Mouse (Mus musculus): ENCODE measurements around the gene Patj.

Patj gene

GRCm38 (mm10) chr4:98581456-98581855, 185.9 kb downstream of the Patj start:
- no peaks in the 10 kb centered on the region for H3K27me3 ChIP-seq (ENCODE audit: insufficient read depth, low read length)
- H3K4me1 ChIP-seq (replicated peaks; ENCODE audit: low read depth, low read length), result no peaks in the 10 kb centered on the region
- no peak overlapping the region for H3K4me3 ChIP-seq (replicated peaks; ENCODE audit: low read length)
- H3K36me3 ChIP-seq (ENCODE audit: insufficient read depth, low read length), result no peaks in the 10 kb centered on the region
- no peaks in the 10 kb centered on the region for H3K9me3 ChIP-seq (ENCODE audit: low read length)
- no peak for TF ChIP-seq POU5F1 (IDR thresholded peaks at IDR 0.05; ENCODE audit: borderline replicate concordance, low read length)
- TF ChIP-seq NANOG (IDR thresholded peaks at IDR 0.05; ENCODE audit: borderline replicate concordance, low read length), result no peak
- no peak for TF ChIP-seq CTCF (conservative IDR thresholded peaks at IDR 0.05; ENCODE audit: low read length)

GRCm38 (mm10) chr4:98584023-98584422, 188.4 kb downstream of the Patj start:
- Histone ChIP-seq H3K9me3 (ENCODE audit: low read length) (no peaks in the 10 kb centered on the region), H3K4me3 (replicated peaks; ENCODE audit: low read length) (no peak overlapping the region), H3K4me1 (replicated peaks; ENCODE audit: low read depth, low read length) (no peaks in the 10 kb centered on the region), H3K36me3 (ENCODE audit: insufficient read depth, low read length) (no peaks in the 10 kb centered on the region), H3K27me3 (ENCODE audit: insufficient read depth, low read length) (no peaks in the 10 kb centered on the region)
- TF ChIP-seq CTCF (conservative IDR thresholded peaks at IDR 0.05; ENCODE audit: low read length), result no peak
- TF ChIP-seq NANOG (IDR thresholded peaks at IDR 0.05; ENCODE audit: borderline replicate concordance, low read length), result no peak
- TF ChIP-seq POU5F1 (IDR thresholded peaks at IDR 0.05; ENCODE audit: borderline replicate concordance, low read length), result no peak

DNA sequence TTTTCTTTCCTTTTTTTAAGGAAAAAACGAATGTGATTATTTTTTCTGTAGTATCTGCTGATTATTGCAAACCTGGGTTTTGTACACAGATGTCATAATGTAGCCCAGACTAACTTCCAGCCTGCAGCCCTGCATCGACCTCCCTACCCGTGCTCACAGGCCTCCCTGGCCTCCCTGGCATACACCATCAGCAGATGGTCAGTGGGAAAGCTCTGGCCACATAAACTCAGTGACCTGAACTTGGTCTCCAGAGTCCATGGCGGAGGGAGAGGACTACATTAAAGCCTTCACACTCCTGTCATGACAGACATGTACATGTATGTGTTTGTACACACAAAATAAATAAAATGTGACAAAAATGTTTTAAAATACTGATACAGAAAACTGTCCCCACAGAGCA, 190.7 kb downstream of the Patj start:
- no peaks in the 10 kb centered on the region for H3K36me3 ChIP-seq (ENCODE audit: insufficient read depth, low read length)
- no peaks in the 10 kb centered on the region for H3K9me3 ChIP-seq (ENCODE audit: low read length)
- no peaks in the 10 kb centered on the region for H3K27me3 ChIP-seq (ENCODE audit: insufficient read depth, low read length)
- H3K4me3 ChIP-seq (replicated peaks; ENCODE audit: low read length), result no peak overlapping the region
- TF ChIP-seq NANOG (IDR thresholded peaks at IDR 0.05; ENCODE audit: borderline replicate concordance, low read length) (no peak), POU5F1 (IDR thresholded peaks at IDR 0.05; ENCODE audit: borderline replicate concordance, low read length) (no peak), CTCF (conservative IDR thresholded peaks at IDR 0.05; ENCODE audit: low read length) (no peak)
- H3K4me1 ChIP-seq (replicated peaks; ENCODE audit: low read depth, low read length), result no peaks in the 10 kb centered on the region

DNA sequence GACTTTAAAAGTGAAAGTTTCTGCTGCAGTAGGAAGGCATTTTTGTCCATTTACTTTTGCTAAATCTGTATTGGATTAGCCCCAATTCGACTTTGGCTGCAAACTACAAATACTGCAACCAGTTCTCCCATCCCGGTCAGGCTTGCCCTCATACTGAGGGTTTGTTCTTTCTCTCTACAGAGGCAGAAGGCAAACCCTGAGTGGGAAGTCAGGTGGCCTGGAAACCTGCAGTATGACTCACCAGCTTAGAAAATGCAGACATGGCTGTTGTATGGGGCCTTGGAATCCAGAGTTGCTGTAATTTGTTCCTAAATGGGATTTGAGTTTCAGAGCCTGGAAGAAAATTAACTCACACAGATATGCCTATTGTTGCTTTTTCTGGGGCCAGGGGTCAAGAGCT, 192.1 kb downstream of the Patj start:
- no peaks in the 10 kb centered on the region for H3K27me3 ChIP-seq (ENCODE audit: insufficient read depth, low read length)

GRCm38 (mm10) chr4:98593961-98594360, 198.4 kb downstream of the Patj start:
- Histone ChIP-seq H3K4me3 (replicated peaks; ENCODE audit: low read length) (no peak overlapping the region), H3K9me3 (ENCODE audit: low read length) (no peaks in the 10 kb centered on the region), H3K27me3 (ENCODE audit: insufficient read depth, low read length) (no peaks in the 10 kb centered on the region), H3K36me3 (ENCODE audit: insufficient read depth, low read length) (no peaks in the 10 kb centered on the region), H3K4me1 (replicated peaks; ENCODE audit: low read depth, low read length) (no peaks in the 10 kb centered on the region)
- TF ChIP-seq CTCF (conservative IDR thresholded peaks at IDR 0.05; ENCODE audit: low read length) (no peak), NANOG (IDR thresholded peaks at IDR 0.05; ENCODE audit: borderline replicate concordance, low read length) (no peak)

More for the DNA sequence above, 192.1 kb downstream of the Patj start:
- no peak for TF ChIP-seq CTCF (conservative IDR thresholded peaks at IDR 0.05; ENCODE audit: low read length)
- no peak for TF ChIP-seq NANOG (IDR thresholded peaks at IDR 0.05; ENCODE audit: borderline replicate concordance, low read length)
- no peak for TF ChIP-seq POU5F1 (IDR thresholded peaks at IDR 0.05; ENCODE audit: borderline replicate concordance, low read length)
- Histone ChIP-seq H3K36me3 (ENCODE audit: insufficient read depth, low read length) (no peaks in the 10 kb centered on the region), H3K4me1 (replicated peaks; ENCODE audit: low read depth, low read length) (no peaks in the 10 kb centered on the region), H3K9me3 (ENCODE audit: low read length) (no peaks in the 10 kb centered on the region), H3K4me3 (replicated peaks; ENCODE audit: low read length) (no peak overlapping the region)

GRCm38 (mm10) chr4:98598546-98598971, 203.0 kb downstream of the Patj start:
- Histone ChIP-seq H3K36me3 (ENCODE audit: insufficient read depth, low read length) (no peaks in the 10 kb centered on the region), H3K4me3 (replicated peaks; ENCODE audit: low read length) (no peak overlapping the region), H3K4me1 (replicated peaks; ENCODE audit: low read depth, low read length) (no peaks in the 10 kb centered on the region), H3K27me3 (ENCODE audit: insufficient read depth, low read length) (no peaks in the 10 kb centered on the region), H3K9me3 (ENCODE audit: low read length) (no peaks in the 10 kb centered on the region)
- TF ChIP-seq CTCF (conservative IDR thresholded peaks at IDR 0.05; ENCODE audit: low read length) (no peak), NANOG (IDR thresholded peaks at IDR 0.05; ENCODE audit: borderline replicate concordance, low read length) (no peak), POU5F1 (IDR thresholded peaks at IDR 0.05; ENCODE audit: borderline replicate concordance, low read length) (no peak)

DNA sequence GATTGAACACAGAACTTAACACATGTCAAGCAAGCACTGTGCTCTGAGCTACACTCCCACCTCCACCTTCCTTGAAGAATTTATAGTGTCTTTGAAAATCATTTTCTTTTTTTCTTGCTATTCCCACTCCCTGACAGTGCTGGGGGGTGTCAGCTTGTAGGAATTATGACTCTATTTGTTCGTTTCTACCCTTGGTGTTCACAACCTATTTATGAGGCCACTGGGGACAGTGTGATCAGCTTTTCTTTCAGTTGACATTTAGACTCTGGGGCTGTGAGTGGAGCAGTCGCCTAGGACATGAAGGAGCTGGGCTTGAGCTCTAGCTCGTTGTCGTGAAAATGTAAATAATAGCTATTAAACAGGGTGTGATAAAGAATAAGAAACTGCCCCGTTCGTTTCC, 203.8 kb downstream of the Patj start:
- H3K9me3 ChIP-seq (ENCODE audit: low read length), result no peaks in the 10 kb centered on the region
- no peak for TF ChIP-seq CTCF (conservative IDR thresholded peaks at IDR 0.05; ENCODE audit: low read length)
- no peak for TF ChIP-seq NANOG (IDR thresholded peaks at IDR 0.05; ENCODE audit: borderline replicate concordance, low read length)
- no peak for TF ChIP-seq POU5F1 (IDR thresholded peaks at IDR 0.05; ENCODE audit: borderline replicate concordance, low read length)
- no peaks in the 10 kb centered on the region for H3K36me3 ChIP-seq (ENCODE audit: insufficient read depth, low read length)
- no peaks in the 10 kb centered on the region for H3K4me1 ChIP-seq (replicated peaks; ENCODE audit: low read depth, low read length)
- H3K27me3 ChIP-seq (ENCODE audit: insufficient read depth, low read length), result no peaks in the 10 kb centered on the region
- H3K4me3 ChIP-seq (replicated peaks; ENCODE audit: low read length), result no peak overlapping the region

DNA sequence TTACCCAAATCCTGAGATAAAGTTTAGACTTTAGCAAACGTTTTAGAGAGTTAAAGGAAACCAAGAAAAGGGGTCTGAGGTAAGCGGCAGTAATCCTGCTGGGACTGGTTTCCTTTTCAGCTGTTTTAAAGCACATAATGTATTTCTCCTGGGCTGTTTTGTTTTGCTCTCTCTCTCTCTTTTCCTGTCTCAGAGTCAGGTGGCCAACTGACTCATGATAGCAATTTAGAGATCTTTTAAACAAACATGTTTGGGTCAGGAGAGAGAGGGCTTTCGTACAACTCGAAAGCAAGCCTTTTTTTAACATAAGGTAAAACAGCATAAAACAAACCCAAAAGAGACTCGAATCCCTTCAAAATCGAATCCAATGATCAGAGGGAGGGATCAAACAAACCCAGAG, 207.5 kb downstream of the Patj start:
- no peaks in the 10 kb centered on the region for H3K27me3 ChIP-seq (ENCODE audit: insufficient read depth, low read length)
- TF ChIP-seq CTCF (conservative IDR thresholded peaks at IDR 0.05; ENCODE audit: low read length) (no peak), POU5F1 (IDR thresholded peaks at IDR 0.05; ENCODE audit: borderline replicate concordance, low read length) (no peak), NANOG (IDR thresholded peaks at IDR 0.05; ENCODE audit: borderline replicate concordance, low read length) (no peak)
- no peak overlapping the region for H3K4me3 ChIP-seq (replicated peaks; ENCODE audit: low read length)
- H3K4me1 ChIP-seq (replicated peaks; ENCODE audit: low read depth, low read length), result no peaks in the 10 kb centered on the region
- H3K9me3 ChIP-seq (ENCODE audit: low read length), result no peaks in the 10 kb centered on the region
- no peaks in the 10 kb centered on the region for H3K36me3 ChIP-seq (ENCODE audit: insufficient read depth, low read length)

- Histone ChIP-seq H3K9me3 (ENCODE audit: low read length) (no peaks in the 10 kb centered on the region), H3K27me3 (ENCODE audit: insufficient read depth, low read length) (no peaks in the 10 kb centered on the region), H3K4me3 (replicated peaks; ENCODE audit: low read length) (no peak overlapping the region), H3K4me1 (replicated peaks; ENCODE audit: low read depth, low read length) (no peaks in the 10 kb centered on the region), H3K36me3 (ENCODE audit: insufficient read depth, low read length) (no peaks in the 10 kb centered on the region)
- no peak for TF ChIP-seq NANOG (IDR thresholded peaks at IDR 0.05; ENCODE audit: borderline replicate concordance, low read length)
- TF ChIP-seq POU5F1 (IDR thresholded peaks at IDR 0.05; ENCODE audit: borderline replicate concordance, low read length), result no peak
- no peak for TF ChIP-seq CTCF (conservative IDR thresholded peaks at IDR 0.05; ENCODE audit: low read length)
These were observed 214.9 kb downstream of the Patj start for GRCm38 (mm10) chr4:98610501-98610900.

Measured in E14TG2a.4 (cell line).